Comparison of ENCODE assay signal across 34 mouse cellular contexts in genomic region chr11:117840910-117841309, GRCm38 (mm10). TPM values are rescaled to one million over a fixed set of nuclear protein-coding genes. Genes with fewer than 3 reads are reported as not detected.
DNase-seq lines count a peak whose midpoint lies in the region; ATAC-seq lines count a peak whose summit lies in the region.
"Had no signal": no experiment of that assay in that cellular context is flagged by ENCODE, and none has a peak within 500 bp of the region (broad histone marks: within the 10 kb centered on the region; RNA-seq: fewer than 3 reads in every experiment).

No protein-coding gene starts in this region.

- DNase-seq in adrenal gland, adult 2 months = peak; percentile 74
- no peak for DNase-seq in adrenal gland, adult 18-20 months (ENCODE audit: low spot score in 2 of 2)
- DNase-seq in liver, embryonic 13.5 days = no peak
- DNase-seq in liver, embryonic 11.5 days (ENCODE audit: low spot score) = no peak
- DNase-seq in kidney, adult 8-10 months = no peak
- no peak for DNase-seq in layer of hippocampus, postnatal 14 days (ENCODE audit: low spot score in 2 of 2)
- DNase-seq: cerebellum, adult 2 months; cerebellum, postnatal 25 days; forebrain, postnatal 0 days; kidney, adult 18-20 months; kidney, postnatal 36 days; right cerebral cortex, postnatal 25 days had no signal

- 26% methylated on average over 1 of the region's 1 CpGs for WGBS in heart, embryonic 14.5 days
- WGBS in heart, embryonic 11.5 days (ENCODE audit: insufficient replicate concordance) = 32% methylated on average over 1 of the region's 1 CpGs
- 56% methylated on average over 1 of the region's 1 CpGs for WGBS in liver, embryonic 13.5 days (ENCODE audit: insufficient replicate concordance)
- WGBS in liver, embryonic 11.5 days = 56% methylated on average over 1 of the region's 1 CpGs

- peak overlapping the region; percentile 35 to 44 for H3K27ac ChIP-seq in heart, embryonic 14.5 days (replicated peaks in 1 of 2; ENCODE audit: control insufficient read depth in 1 of 2, insufficient read depth in 1 of 2, low read depth in 2 of 2, low read length in 2 of 2)
- H3K27ac ChIP-seq in heart, embryonic 11.5 days (ENCODE audit: low read depth, low read length) = no peak overlapping the region
- H3K27ac ChIP-seq in liver, embryonic 13.5 days = peak overlapping the region; percentile 94
- no peak overlapping the region for H3K27ac ChIP-seq in liver, embryonic 11.5 days (ENCODE audit: low read depth, low read length)
- H3K27ac ChIP-seq: embryonic facial prominence, embryonic 10.5 days; embryonic facial prominence, embryonic 15.5 days; forebrain, embryonic 12.5 days; hindbrain, embryonic 10.5 days; hindbrain, embryonic 15.5 days; limb, embryonic 10.5 days; limb, embryonic 15.5 days; lung, embryonic 15.5 days; midbrain, embryonic 10.5 days; midbrain, embryonic 15.5 days; stomach, embryonic 15.5 days had no signal

- no peaks in the 10 kb centered on the region for H3K9me3 ChIP-seq in heart, embryonic 14.5 days (ENCODE audit: control insufficient read depth, low read length)
- H3K9me3 ChIP-seq in heart, embryonic 11.5 days (replicated peaks; ENCODE audit: control insufficient read depth, low read length) = no peaks in the 10 kb centered on the region
- H3K9me3 ChIP-seq in liver, embryonic 13.5 days (replicated peaks) = no peaks in the 10 kb centered on the region
- H3K9me3 ChIP-seq in liver, embryonic 11.5 days (ENCODE audit: control insufficient read depth, low read length) = no peaks in the 10 kb centered on the region
- H3K9me3 ChIP-seq: embryonic facial prominence, embryonic 10.5 days; embryonic facial prominence, embryonic 15.5 days; forebrain, embryonic 12.5 days; G1E; hindbrain, embryonic 10.5 days; hindbrain, embryonic 15.5 days; limb, embryonic 10.5 days; limb, embryonic 15.5 days; lung, embryonic 15.5 days; midbrain, embryonic 10.5 days; midbrain, embryonic 15.5 days; stomach, embryonic 15.5 days had no signal

- peaks cover 4 to 13% of the 10 kb centered on the region in 2 experiments; a peak in 3 of 4 replicates for H3K4me1 ChIP-seq in heart, embryonic 14.5 days (ENCODE audit: control insufficient read depth in 2 of 2, insufficient read depth in 2 of 2, low read length in 2 of 2)
- H3K4me1 ChIP-seq in heart, embryonic 11.5 days (ENCODE audit: control insufficient read depth, insufficient read depth, low read length) = peaks cover 5% of the 10 kb centered on the region; the same call in 1 of the 2 replicates
- H3K4me1 ChIP-seq in liver, embryonic 13.5 days (replicated peaks) = peaks cover 67% of the 10 kb centered on the region
- peaks cover 37% of the 10 kb centered on the region for H3K4me1 ChIP-seq in liver, embryonic 11.5 days (replicated peaks; ENCODE audit: control insufficient read depth, insufficient read depth, low read length)
- H3K4me1 ChIP-seq: hindbrain, embryonic 15.5 days had no signal

- no peak overlapping the region for H3K9ac ChIP-seq in heart, embryonic 14.5 days (ENCODE audit: low read length)
- H3K9ac ChIP-seq in heart, embryonic 11.5 days (ENCODE audit: low read depth, low read length) = no peak overlapping the region
- H3K9ac ChIP-seq in liver, embryonic 13.5 days = peak overlapping the region; percentile 3; the same call in 1 of the 2 replicates
- no peak overlapping the region for H3K9ac ChIP-seq in liver, embryonic 11.5 days (ENCODE audit: low read depth, low read length)
- H3K9ac ChIP-seq: embryonic facial prominence, embryonic 15.5 days; forebrain, embryonic 12.5 days; forebrain, postnatal 0 days; hindbrain, embryonic 15.5 days; limb, embryonic 15.5 days; lung, embryonic 15.5 days; midbrain, embryonic 15.5 days; stomach, embryonic 15.5 days had no signal

- no peak overlapping the region for H3K4me2 ChIP-seq in heart, embryonic 14.5 days (ENCODE audit: low read length)
- H3K4me2 ChIP-seq in heart, embryonic 11.5 days = no peak overlapping the region
- H3K4me2 ChIP-seq in liver, embryonic 13.5 days = no peak overlapping the region
- H3K4me2 ChIP-seq in liver, embryonic 11.5 days = no peak overlapping the region
- H3K4me2 ChIP-seq: embryonic facial prominence, embryonic 15.5 days; forebrain, embryonic 12.5 days; hindbrain, embryonic 15.5 days; limb, embryonic 15.5 days; lung, embryonic 15.5 days; midbrain, embryonic 15.5 days; stomach, embryonic 15.5 days had no signal

- no peaks in the 10 kb centered on the region for H3K27me3 ChIP-seq in heart, embryonic 14.5 days (ENCODE audit: control insufficient read depth, insufficient read depth, low read length)
- H3K27me3 ChIP-seq in heart, embryonic 11.5 days (ENCODE audit: control insufficient read depth, insufficient read depth, low read length) = no peaks in the 10 kb centered on the region
- no peaks in the 10 kb centered on the region for H3K27me3 ChIP-seq in liver, embryonic 13.5 days
- H3K27me3 ChIP-seq in liver, embryonic 11.5 days (replicated peaks; ENCODE audit: control insufficient read depth, insufficient read depth, low read length) = no peaks in the 10 kb centered on the region
- H3K27me3 ChIP-seq: embryonic facial prominence, embryonic 15.5 days; forebrain, embryonic 12.5 days; hindbrain, embryonic 15.5 days; limb, embryonic 15.5 days; lung, embryonic 15.5 days; midbrain, embryonic 15.5 days; Patski; stomach, embryonic 15.5 days had no signal

- no peaks in the 10 kb centered on the region for H3K36me3 ChIP-seq in heart, embryonic 14.5 days (ENCODE audit: control insufficient read depth, insufficient read depth, low read length)
- no peaks in the 10 kb centered on the region for H3K36me3 ChIP-seq in heart, embryonic 11.5 days (ENCODE audit: control insufficient read depth, insufficient read depth, low read length)
- no peaks in the 10 kb centered on the region for H3K36me3 ChIP-seq in liver, embryonic 13.5 days
- no peaks in the 10 kb centered on the region for H3K36me3 ChIP-seq in liver, embryonic 11.5 days (ENCODE audit: control insufficient read depth, insufficient read depth, low read length)
- H3K36me3 ChIP-seq: embryonic facial prominence, embryonic 10.5 days; embryonic facial prominence, embryonic 15.5 days; forebrain, embryonic 12.5 days; G1E; hindbrain, embryonic 10.5 days; hindbrain, embryonic 15.5 days; limb, embryonic 10.5 days; limb, embryonic 15.5 days; lung, embryonic 15.5 days; midbrain, embryonic 10.5 days; midbrain, embryonic 15.5 days; stomach, embryonic 15.5 days had no signal

- no peak for ATAC-seq in heart, embryonic 14.5 days (ENCODE audit: insufficient number of reproducible peaks, insufficient read depth, low FRiP score, low read depth)
- ATAC-seq in heart, embryonic 11.5 days (replicated peaks; ENCODE audit: insufficient number of reproducible peaks, low FRiP score, low TSS enrichment) = no peak
- no peak for ATAC-seq in liver, embryonic 13.5 days (ENCODE audit: low read depth)
- no peak for ATAC-seq in liver, embryonic 11.5 days (replicated peaks; ENCODE audit: low FRiP score)
- ATAC-seq: forebrain, postnatal 0 days; inflammation-experienced regulatory T-cells, adult 6 months; midbrain, embryonic 15.5 days; Patski had no signal

- no peak overlapping the region for H3K4me3 ChIP-seq in heart, embryonic 14.5 days (ENCODE audit: control insufficient read depth in 1 of 2, insufficient read depth in 1 of 2, low read depth in 1 of 2, low read length in 2 of 2)
- H3K4me3 ChIP-seq in heart, embryonic 11.5 days (ENCODE audit: low read depth, low read length) = no peak overlapping the region
- H3K4me3 ChIP-seq in liver, embryonic 13.5 days (replicated peaks) = no peak overlapping the region
- H3K4me3 ChIP-seq in liver, embryonic 11.5 days (ENCODE audit: low read depth, low read length) = no peak overlapping the region
- H3K4me3 ChIP-seq: embryonic facial prominence, embryonic 10.5 days; embryonic facial prominence, embryonic 15.5 days; forebrain, embryonic 12.5 days; hindbrain, embryonic 10.5 days; hindbrain, embryonic 15.5 days; limb, embryonic 10.5 days; limb, embryonic 15.5 days; lung, embryonic 15.5 days; midbrain, embryonic 10.5 days; midbrain, embryonic 15.5 days; stomach, embryonic 15.5 days had no signal

RNA-seq across cellular contexts. Expression of gene Birc5, which starts 8.1 kb away (rescaled TPM):
- 1 to 10 TPM; 1.1 to 2.8 TPM for total RNA-seq in adrenal gland, adult 2 months (2021)
- 2.1 and 2.6 TPM in 2 replicates for polyA plus RNA-seq in adrenal gland, adult 2 months (2012; rRNA removed)
- 1 to 10 TPM in 1 of 2 experiments, under 1 TPM in 1; 0.61 to 1.2 TPM for total RNA-seq in adrenal gland, adult 18-20 months (2021)
- polyA plus RNA-seq in heart, embryonic 14.5 days (2014; fragmentation: Nextera tagmentation; extraction: Ambion mirVana) = 227 and 240 TPM in 2 replicates
- polyA plus RNA-seq in heart, embryonic 11.5 days (2014; fragmentation: Nextera tagmentation; extraction: Ambion mirVana) = 256 and 259 TPM in 2 replicates
- polyA plus RNA-seq in liver, embryonic 13.5 days (2015; fragmentation: Nextera tagmentation; extraction: Ambion mirVana) = 407 and 437 TPM in 2 replicates
- 430 and 440 TPM in 2 replicates for polyA plus RNA-seq in liver, embryonic 11.5 days (2014; fragmentation: Nextera tagmentation; extraction: Ambion mirVana)
- 1 to 10 TPM; 2.1 to 3.4 TPM for total RNA-seq in layer of hippocampus, postnatal 14 days (2021)

RNA-seq across cellular contexts. Expression of gene Tk1, which starts 15.0 kb away (rescaled TPM):
- 1 to 10 TPM; 2.2 to 3.1 TPM for total RNA-seq in adrenal gland, adult 2 months (2021)
- 8.6 and 10.2 TPM in 2 replicates for polyA plus RNA-seq in adrenal gland, adult 2 months (2012; rRNA removed)
- total RNA-seq in adrenal gland, adult 18-20 months (2021) = 1 to 10 TPM; 2.2 to 3.8 TPM
- polyA plus RNA-seq in heart, embryonic 14.5 days (2014; fragmentation: Nextera tagmentation; extraction: Ambion mirVana) = 98.0 and 100 TPM in 2 replicates
- 98.5 and 101 TPM in 2 replicates for polyA plus RNA-seq in heart, embryonic 11.5 days (2014; fragmentation: Nextera tagmentation; extraction: Ambion mirVana)
- polyA plus RNA-seq in liver, embryonic 13.5 days (2015; fragmentation: Nextera tagmentation; extraction: Ambion mirVana) = 150 TPM in 2 replicates
- polyA plus RNA-seq in liver, embryonic 11.5 days (2014; fragmentation: Nextera tagmentation; extraction: Ambion mirVana) = 185 and 192 TPM in 2 replicates
- total RNA-seq in layer of hippocampus, postnatal 14 days (2021) = 1 to 10 TPM; 1.6 to 3.3 TPM

RNA-seq across cellular contexts. Expression of gene Afmid, which starts 15.2 kb away (rescaled TPM):
- 1 to 10 TPM; 5.5 to 6.8 TPM for total RNA-seq in adrenal gland, adult 2 months (2021)
- 9.3 and 9.6 TPM in 2 replicates for polyA plus RNA-seq in adrenal gland, adult 2 months (2012; rRNA removed)
- total RNA-seq in adrenal gland, adult 18-20 months (2021) = 1 to 10 TPM; 4.7 to 6.1 TPM
- polyA plus RNA-seq in heart, embryonic 14.5 days (2014; fragmentation: Nextera tagmentation; extraction: Ambion mirVana) = 18.7 and 20.8 TPM in 2 replicates
- 13.1 and 14.3 TPM in 2 replicates for polyA plus RNA-seq in heart, embryonic 11.5 days (2014; fragmentation: Nextera tagmentation; extraction: Ambion mirVana)
- polyA plus RNA-seq in liver, embryonic 13.5 days (2015; fragmentation: Nextera tagmentation; extraction: Ambion mirVana) = 7.8 and 8.8 TPM in 2 replicates
- 8.4 and 11.1 TPM in 2 replicates for polyA plus RNA-seq in liver, embryonic 11.5 days (2014; fragmentation: Nextera tagmentation; extraction: Ambion mirVana)
- 1 to 10 TPM; 4.2 to 4.5 TPM for total RNA-seq in layer of hippocampus, postnatal 14 days (2021)

RNA-seq across cellular contexts. Expression of gene Tmem235, which starts 19.6 kb away (rescaled TPM):
- total RNA-seq in adrenal gland, adult 2 months (2021) = not detected
- not detected in 2 replicates for polyA plus RNA-seq in adrenal gland, adult 2 months (2012; rRNA removed)
- not detected for total RNA-seq in adrenal gland, adult 18-20 months (2021)
- polyA plus RNA-seq in heart, embryonic 14.5 days (2014; fragmentation: Nextera tagmentation; extraction: Ambion mirVana) = not detected in 2 replicates
- polyA plus RNA-seq in heart, embryonic 11.5 days (2014; fragmentation: Nextera tagmentation; extraction: Ambion mirVana) = not detected in 2 replicates
- polyA plus RNA-seq in liver, embryonic 13.5 days (2015; fragmentation: Nextera tagmentation; extraction: Ambion mirVana) = not detected in 2 replicates
- polyA plus RNA-seq in liver, embryonic 11.5 days (2014; fragmentation: Nextera tagmentation; extraction: Ambion mirVana) = not detected in 2 replicates
- total RNA-seq in layer of hippocampus, postnatal 14 days (2021) = not detected
- total RNA-seq: forebrain, postnatal 0 days; G1E; gastrocnemius, adult 8-10 months; gastrocnemius, postnatal 4 days; megakaryocyte progenitor cell, adult 5-6 weeks; neutrophil, adult 5-6 weeks had no signal
- polyA plus RNA-seq: embryonic facial prominence, embryonic 10.5 days; embryonic facial prominence, embryonic 15.5 days; forebrain, embryonic 12.5 days; forebrain, postnatal 0 days; G1E; hindbrain, embryonic 10.5 days; hindbrain, embryonic 15.5 days; inflammation-experienced regulatory T-cells, adult 6 months; kidney, embryonic 16.5 days; limb, embryonic 10.5 days; limb, embryonic 15.5 days; lung, embryonic 15.5 days; midbrain, embryonic 10.5 days; midbrain, embryonic 15.5 days; neural tube, embryonic 11.5 days; stomach, embryonic 15.5 days had no signal

RNA-seq across cellular contexts. Expression of gene Gm20708, which starts 31.4 kb away (rescaled TPM):
- 1 to 10 TPM in 1 of 2 experiments, under 1 TPM in 1; 0.59 to 1.0 TPM for total RNA-seq in adrenal gland, adult 2 months (2021)
- 0.08 TPM in 1 of 2 replicates, not detected in the other for polyA plus RNA-seq in adrenal gland, adult 2 months (2012; rRNA removed)
- total RNA-seq in adrenal gland, adult 18-20 months (2021) = under 1 TPM in 1 of 2 experiments, not detected in 1; 0.80 TPM
- 0.71 and 1.0 TPM in 2 replicates for polyA plus RNA-seq in heart, embryonic 14.5 days (2014; fragmentation: Nextera tagmentation; extraction: Ambion mirVana)
- 0.34 and 0.62 TPM in 2 replicates for polyA plus RNA-seq in heart, embryonic 11.5 days (2014; fragmentation: Nextera tagmentation; extraction: Ambion mirVana)
- 0.30 TPM in 1 of 2 replicates, not detected in the other for polyA plus RNA-seq in liver, embryonic 13.5 days (2015; fragmentation: Nextera tagmentation; extraction: Ambion mirVana)
- polyA plus RNA-seq in liver, embryonic 11.5 days (2014; fragmentation: Nextera tagmentation; extraction: Ambion mirVana) = 0.21 and 0.80 TPM in 2 replicates
- total RNA-seq in layer of hippocampus, postnatal 14 days (2021) = 1 to 10 TPM; 2.8 to 3.2 TPM
- polyA plus RNA-seq: neural tube, embryonic 11.5 days had no signal

Comparison
In these comparisons a context has a peak if more than half of its experiments do, and no peak if none do; other contexts are left out.
1. H3K27ac ChIP-seq: peak in heart, embryonic 14.5 days (2 of 2) and liver, embryonic 13.5 days (single experiment); none in heart, embryonic 11.5 days (single experiment) and liver, embryonic 11.5 days (single experiment).
2. RNA of gene Birc5, which starts 8.1 kb away (polyA plus RNA-seq): 430 to 440 TPM in liver, embryonic 11.5 days, 407 to 437 TPM in liver, embryonic 13.5 days, 256 to 259 TPM in heart, embryonic 11.5 days and 227 to 240 TPM in heart, embryonic 14.5 days; 2.1 to 2.6 TPM in adrenal gland, adult 2 months; every median in the first group is over 10 times any median in the second.